ENCODE assay signal across 8 mouse cellular contexts in the genomic region with DNA sequence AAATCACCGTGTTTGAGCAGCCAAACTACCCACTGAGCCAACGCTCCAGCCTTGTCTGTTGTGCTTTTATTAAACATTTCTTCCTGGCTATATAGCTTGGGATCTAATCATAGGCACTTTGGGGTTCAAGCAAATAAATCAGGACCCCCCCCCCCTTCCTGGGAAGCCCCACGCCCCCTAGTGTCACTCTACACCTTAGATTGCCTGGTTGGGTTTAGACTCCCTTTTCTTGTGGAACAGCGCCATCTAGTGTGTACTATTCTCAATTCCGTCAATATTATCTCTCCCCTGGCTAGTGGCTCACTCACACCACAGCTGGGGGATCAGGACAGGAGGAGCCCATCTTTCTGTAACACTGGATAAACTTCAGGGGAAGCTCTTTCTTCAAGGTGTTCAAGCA.
DNase-seq lines count a peak whose midpoint lies in the region; ATAC-seq and TF ChIP-seq lines count a peak whose summit lies in the region.

No protein-coding gene starts in this region.

- no peak overlapping the region for H3K4me3 ChIP-seq in liver, embryonic 13.5 days (replicated peaks)
- H3K4me3 ChIP-seq in liver, embryonic 11.5 days (ENCODE audit: low read depth, low read length) = no peak overlapping the region
- no peak overlapping the region for H3K4me3 ChIP-seq in hindbrain, embryonic 14.5 days (replicated peaks; ENCODE audit: low read length)
- no peak overlapping the region for H3K4me3 ChIP-seq in liver, postnatal 0 days (ENCODE audit: low read depth, low read length)
- H3K4me3 ChIP-seq in neural tube, embryonic 14.5 days (ENCODE audit: low read depth, low read length) = no peak overlapping the region

- no peak overlapping the region for H3K9ac ChIP-seq in liver, embryonic 13.5 days
- H3K9ac ChIP-seq in liver, embryonic 11.5 days (ENCODE audit: low read depth, low read length) = no peak overlapping the region
- H3K9ac ChIP-seq in hindbrain, embryonic 14.5 days = no peak overlapping the region
- H3K9ac ChIP-seq in liver, postnatal 0 days (replicated peaks) = no peak overlapping the region
- H3K9ac ChIP-seq in neural tube, embryonic 14.5 days (replicated peaks; ENCODE audit: low read depth, low read length) = no peak overlapping the region

- H3K9me3 ChIP-seq in liver, embryonic 13.5 days (replicated peaks) = no peaks in the 10 kb centered on the region
- H3K9me3 ChIP-seq in liver, embryonic 11.5 days (ENCODE audit: control insufficient read depth, low read length) = no peaks in the 10 kb centered on the region
- H3K9me3 ChIP-seq in hindbrain, embryonic 14.5 days (ENCODE audit: control insufficient read depth, low read length) = no peaks in the 10 kb centered on the region
- no peaks in the 10 kb centered on the region for H3K9me3 ChIP-seq in liver, postnatal 0 days (ENCODE audit: low read length)
- no peaks in the 10 kb centered on the region for H3K9me3 ChIP-seq in neural tube, embryonic 14.5 days (ENCODE audit: control insufficient read depth, low read length)

- no peaks in the 10 kb centered on the region for H3K36me3 ChIP-seq in liver, embryonic 13.5 days
- H3K36me3 ChIP-seq in liver, embryonic 11.5 days (ENCODE audit: control insufficient read depth, insufficient read depth, low read length) = no peaks in the 10 kb centered on the region
- H3K36me3 ChIP-seq in hindbrain, embryonic 14.5 days (replicated peaks; ENCODE audit: control insufficient read depth, insufficient read depth) = no peaks in the 10 kb centered on the region
- H3K36me3 ChIP-seq in liver, postnatal 0 days (replicated peaks; ENCODE audit: insufficient read depth, low read length) = no peaks in the 10 kb centered on the region
- no peaks in the 10 kb centered on the region for H3K36me3 ChIP-seq in neural tube, embryonic 14.5 days (ENCODE audit: control insufficient read depth, insufficient read depth, low read length)

- POLR2A ChIA-PET in Patski (lab: Charles Lee) = interaction anchor here (0.7 to 0.8 kb wide), 2 partner anchors 112 to 347 kb away, joined by 3 to 5 read pairs; no protein-coding TSS in a partner anchor

- in situ Hi-C loops in Patski (cut with MboI; ENCODE audit: low pct_unique_long_range_greater_than_20kb) = loop anchor here (5.0 to 10.0 kb wide), 3 partner anchors 125 to 533 kb away; no protein-coding TSS in a partner anchor

- H3K4me1 ChIP-seq in liver, embryonic 13.5 days (replicated peaks) = no peaks in the 10 kb centered on the region
- no peaks in the 10 kb centered on the region for H3K4me1 ChIP-seq in liver, embryonic 11.5 days (replicated peaks; ENCODE audit: control insufficient read depth, insufficient read depth, low read length)
- H3K4me1 ChIP-seq in hindbrain, embryonic 14.5 days (replicated peaks; ENCODE audit: control insufficient read depth, insufficient read depth, low read length) = no peaks in the 10 kb centered on the region
- H3K4me1 ChIP-seq in liver, postnatal 0 days (ENCODE audit: insufficient read depth) = no peaks in the 10 kb centered on the region
- no peaks in the 10 kb centered on the region for H3K4me1 ChIP-seq in neural tube, embryonic 14.5 days (ENCODE audit: control insufficient read depth, insufficient read depth, low read length)

- no peak overlapping the region for H3K4me2 ChIP-seq in liver, embryonic 13.5 days
- no peak overlapping the region for H3K4me2 ChIP-seq in liver, embryonic 11.5 days
- H3K4me2 ChIP-seq in hindbrain, embryonic 14.5 days (replicated peaks) = no peak overlapping the region
- no peak overlapping the region for H3K4me2 ChIP-seq in liver, postnatal 0 days (ENCODE audit: low read depth, low read length)
- no peak overlapping the region for H3K4me2 ChIP-seq in neural tube, embryonic 14.5 days (ENCODE audit: low read depth, low read length)

- TF ChIP-seq EP300 in liver, postnatal 0 days (IDR thresholded peaks at IDR 0.05; ENCODE audit: low read depth) = no peak

- CTCF ChIA-PET in Patski (lab: Charles Lee) = interaction anchor here (0.9 to 9.7 kb wide), 9 partner anchors 14 to 219 kb away, joined by 3 to 156 read pairs (median 7); a partner anchor contains a TSS

- 29% methylated on average over 5 of the region's 5 CpGs for WGBS in liver, embryonic 13.5 days (ENCODE audit: insufficient replicate concordance)
- WGBS in liver, embryonic 11.5 days = 26% methylated on average over 5 of the region's 5 CpGs
- 34% methylated on average over 5 of the region's 5 CpGs for WGBS in hindbrain, embryonic 14.5 days
- 30% methylated on average over 5 of the region's 5 CpGs for WGBS in liver, postnatal 0 days (ENCODE audit: insufficient replicate concordance)
- 25% methylated on average over 5 of the region's 5 CpGs for WGBS in neural tube, embryonic 14.5 days

- no peaks in the 10 kb centered on the region for H3K27me3 ChIP-seq in liver, embryonic 13.5 days
- no peaks in the 10 kb centered on the region; the same call in 1 of the 2 replicates for H3K27me3 ChIP-seq in liver, embryonic 11.5 days (replicated peaks; ENCODE audit: control insufficient read depth, insufficient read depth, low read length)
- peaks cover 28% of the 10 kb centered on the region for H3K27me3 ChIP-seq in Patski
- H3K27me3 ChIP-seq in hindbrain, embryonic 14.5 days (ENCODE audit: control insufficient read depth, insufficient read depth, low read length) = no peaks in the 10 kb centered on the region
- H3K27me3 ChIP-seq in liver, postnatal 0 days (ENCODE audit: insufficient read depth, low read length) = no peaks in the 10 kb centered on the region
- H3K27me3 ChIP-seq in neural tube, embryonic 14.5 days (ENCODE audit: control insufficient read depth, insufficient read depth, low read length) = no peaks in the 10 kb centered on the region

- H3K27ac ChIP-seq in liver, embryonic 13.5 days = no peak overlapping the region
- H3K27ac ChIP-seq in liver, embryonic 11.5 days (ENCODE audit: low read depth, low read length) = no peak overlapping the region
- no peak overlapping the region for H3K27ac ChIP-seq in hindbrain, embryonic 14.5 days
- H3K27ac ChIP-seq in liver, postnatal 0 days (ENCODE audit: low read depth) = no peak overlapping the region
- H3K27ac ChIP-seq in neural tube, embryonic 14.5 days (ENCODE audit: low read depth, low read length) = no peak overlapping the region

- peak; percentile 13 for DNase-seq in liver, embryonic 13.5 days
- DNase-seq in liver, embryonic 11.5 days (ENCODE audit: low spot score) = no peak
- no peak for DNase-seq in Patski (ENCODE audit: low read depth, low spot score)
- DNase-seq in embryo, embryonic 10 days (ENCODE audit: low spot score) = peak; percentile 85
- DNase-seq in hindbrain, embryonic 14.5 days (ENCODE audit: low spot score) = peak; percentile 92
- peak; percentile 31 for DNase-seq in liver, postnatal 0 days
- DNase-seq in urinary bladder, postnatal 4 days (ENCODE audit: low spot score in 2 of 2) = no peak

- peak; percentile 81 for TF ChIP-seq CTCF in Patski (IDR thresholded peaks at IDR 0.05)
- peak; percentile 82 for TF ChIP-seq CTCF in liver, postnatal 0 days (IDR thresholded peaks at IDR 0.05; ENCODE audit: low read depth)

- no peak for ATAC-seq in liver, embryonic 13.5 days (ENCODE audit: low read depth)
- no peak for ATAC-seq in liver, embryonic 11.5 days (replicated peaks; ENCODE audit: low FRiP score)
- ATAC-seq in Patski = no peak
- peak; percentile 62; the same call in 1 of the 2 replicates for ATAC-seq in hindbrain, embryonic 14.5 days (ENCODE audit: low FRiP score)
- no peak for ATAC-seq in liver, postnatal 0 days
- ATAC-seq in neural tube, embryonic 14.5 days (ENCODE audit: low read depth) = peak; percentile 60; the same call in 1 of the 2 replicates

Comparison
In these comparisons a context has a peak if more than half of its experiments do, and no peak if none do; other contexts are left out.
1. DNase-seq: peak in liver, embryonic 13.5 days (single experiment), embryo, embryonic 10 days (single experiment), hindbrain, embryonic 14.5 days (single experiment) and liver, postnatal 0 days (single experiment); none in liver, embryonic 11.5 days (single experiment), Patski (single experiment) and urinary bladder, postnatal 4 days (0 of 2).
2. ATAC-seq: peak in hindbrain, embryonic 14.5 days (single experiment) and neural tube, embryonic 14.5 days (single experiment); none in liver, embryonic 13.5 days (single experiment), liver, embryonic 11.5 days (single experiment), Patski (single experiment) and liver, postnatal 0 days (single experiment).